Mouse (Mus musculus): ENCODE measurements at regions not wholly inside any gene's neighbourhood (a gene's known extent, or its start where the extent isn't known, plus 50 kb on each side); places are given as distances from the start of the nearest gene placed in this dataset.

GRCm38 (mm10) chr14:71486176-71486970 lies 886.7 kb upstream of the Fam160b2 start:
- Histone ChIP-seq H3K36me3 (ENCODE audit: control insufficient read depth, insufficient read depth, low read length) (no peaks in the 10 kb centered on the region), H3K4me1 (ENCODE audit: control insufficient read depth, insufficient read depth, low read length) (no peaks in the 10 kb centered on the region), H3K4me3 (ENCODE audit: insufficient read depth, low read depth, low read length) (no peak overlapping the region), H3K27me3 (replicated peaks; ENCODE audit: control insufficient read depth, insufficient read depth, low read length) (no peaks in the 10 kb centered on the region; the same call in 1 of the 2 replicates), H3K27ac (ENCODE audit: insufficient read depth, low read depth, low read length) (no peak overlapping the region)
- TF ChIP-seq CTCF (conservative IDR thresholded peaks at IDR 0.05; ENCODE audit: insufficient read depth, insufficient read length, low read depth, low read length) (no peak), POLR2A (IDR thresholded peaks at IDR 0.05; ENCODE audit: low read depth, low read length) (no peak)
- DNase-seq = no peak
- WGBS = 82% methylated on average over 12 of the region's 12 CpGs

GRCm38 (mm10) chr14:71475656-71476055 lies 876.0 kb upstream of the Fam160b2 start:
- Histone ChIP-seq H3K27ac (ENCODE audit: insufficient read depth, low read depth, low read length) (no peak overlapping the region), H3K36me3 (ENCODE audit: control insufficient read depth, insufficient read depth, low read length) (no peaks in the 10 kb centered on the region), H3K27me3 (replicated peaks; ENCODE audit: control insufficient read depth, insufficient read depth, low read length) (no peaks in the 10 kb centered on the region), H3K4me1 (ENCODE audit: control insufficient read depth, insufficient read depth, low read length) (no peaks in the 10 kb centered on the region), H3K4me3 (ENCODE audit: insufficient read depth, low read depth, low read length) (no peak overlapping the region)
- 55% methylated on average over 2 of the region's 2 CpGs for WGBS
- TF ChIP-seq POLR2A (IDR thresholded peaks at IDR 0.05; ENCODE audit: low read depth, low read length) = no peak
- peak; percentile 59 for TF ChIP-seq CTCF (conservative IDR thresholded peaks at IDR 0.05; ENCODE audit: insufficient read depth, insufficient read length, low read depth, low read length)
- peak; percentile 2 for DNase-seq

- H3K4me1 ChIP-seq (ENCODE audit: control insufficient read depth, insufficient read depth, low read length) = no peaks in the 10 kb centered on the region
- 81% methylated on average over 6 of the region's 6 CpGs for WGBS
- no peak overlapping the region for H3K27ac ChIP-seq (ENCODE audit: insufficient read depth, low read depth, low read length)
- no peak for DNase-seq
- H3K36me3 ChIP-seq (ENCODE audit: control insufficient read depth, insufficient read depth, low read length) = no peaks in the 10 kb centered on the region
- H3K27me3 ChIP-seq (replicated peaks; ENCODE audit: control insufficient read depth, insufficient read depth, low read length) = no peaks in the 10 kb centered on the region
- no peak for TF ChIP-seq POLR2A (IDR thresholded peaks at IDR 0.05; ENCODE audit: low read depth, low read length)
- TF ChIP-seq CTCF (conservative IDR thresholded peaks at IDR 0.05; ENCODE audit: insufficient read depth, insufficient read length, low read depth, low read length) = no peak
- no peak overlapping the region for H3K4me3 ChIP-seq (ENCODE audit: insufficient read depth, low read depth, low read length)
Observed at GRCm38 (mm10) chr14:71473907-71474306, 874.3 kb upstream of the Fam160b2 start.

- DNase-seq = no peak
- H3K4me1 ChIP-seq (ENCODE audit: control insufficient read depth, insufficient read depth, low read length) = no peaks in the 10 kb centered on the region
- no peak for TF ChIP-seq POLR2A (IDR thresholded peaks at IDR 0.05; ENCODE audit: low read depth, low read length)
- TF ChIP-seq CTCF (conservative IDR thresholded peaks at IDR 0.05; ENCODE audit: insufficient read depth, insufficient read length, low read depth, low read length) = no peak
- H3K4me3 ChIP-seq (ENCODE audit: insufficient read depth, low read depth, low read length) = no peak overlapping the region
- H3K27me3 ChIP-seq (replicated peaks; ENCODE audit: control insufficient read depth, insufficient read depth, low read length) = no peaks in the 10 kb centered on the region
- no peaks in the 10 kb centered on the region for H3K36me3 ChIP-seq (ENCODE audit: control insufficient read depth, insufficient read depth, low read length)
- 58% methylated on average over 2 of the region's 2 CpGs for WGBS
- H3K27ac ChIP-seq (ENCODE audit: insufficient read depth, low read depth, low read length) = no peak overlapping the region
Observed at GRCm38 (mm10) chr14:71432364-71432763, 832.7 kb upstream of the Fam160b2 start.
